Mouse (Mus musculus) CD4-positive naive resting alpha-beta T cell, adult 76 days (primary cell): ENCODE results near the gene Vmn1r31. TPM values are rescaled to one million over a fixed set of nuclear protein-coding genes. Genes with fewer than 3 reads are reported as not detected.

ENCODE experiments used
- total RNA-seq: library from RNA; stranded (reverse); gene quantifications from one replicate; pipeline ENCODE4 v1.2.4, GENCODE M21; 2023

Vmn1r31 gene
- not detected for total RNA-seq

GRCm38 (mm10) chr6:58475230-58475629 lies at the start of gene Vmn1r31:
Gene Vmn1r31 (minus strand): TSS chr6:58475330.

DNA sequence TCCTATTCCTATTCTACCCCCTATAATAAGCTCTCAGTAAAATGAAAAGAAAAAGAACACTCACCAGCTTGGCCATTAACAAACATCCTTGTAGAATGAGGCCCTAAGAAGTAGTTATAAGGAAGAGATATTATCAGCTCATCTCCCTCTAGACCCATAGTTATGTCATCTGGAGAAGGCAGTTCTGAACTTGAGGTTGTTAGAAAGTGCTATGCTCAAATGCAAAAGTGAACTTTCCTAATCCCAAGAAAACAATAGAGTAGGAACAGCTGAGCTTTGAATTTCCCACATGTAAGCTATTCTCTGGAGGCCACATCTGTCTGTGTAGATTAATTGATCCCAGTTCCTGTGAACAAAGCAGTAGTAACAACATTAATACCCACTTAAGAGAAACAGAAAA lies 31.8 kb downstream of the Vmn1r31 start, which contains the start of gene Vmn1r30:
Gene Vmn1r30 (minus strand): TSS at position 101 of the 400 bp plus-strand sequence.

Other genes with a start within 250 kb of the Vmn1r31 start
- not detected for gene Vmn1r28, start 213.3 kb downstream of the Vmn1r31 start, total RNA-seq
- not detected for gene Vmn1r29, start 173.8 kb downstream of the Vmn1r31 start, total RNA-seq
- gene Vmn1r30, start 31.9 kb downstream of the Vmn1r31 start, total RNA-seq, result not detected
- gene Abcg2, start 109.2 kb upstream of the Vmn1r31 start, total RNA-seq, result 12.2 TPM